Mouse (Mus musculus) testis, postnatal 14 days (tissue): ENCODE data around the gene Ddc.

Source experiments
- DNase-seq: peaks from one replicate; pipeline ENCODE4 v3.0.0; 2021; ENCODE audit warnings: low spot score

Gene Ddc

DNA sequence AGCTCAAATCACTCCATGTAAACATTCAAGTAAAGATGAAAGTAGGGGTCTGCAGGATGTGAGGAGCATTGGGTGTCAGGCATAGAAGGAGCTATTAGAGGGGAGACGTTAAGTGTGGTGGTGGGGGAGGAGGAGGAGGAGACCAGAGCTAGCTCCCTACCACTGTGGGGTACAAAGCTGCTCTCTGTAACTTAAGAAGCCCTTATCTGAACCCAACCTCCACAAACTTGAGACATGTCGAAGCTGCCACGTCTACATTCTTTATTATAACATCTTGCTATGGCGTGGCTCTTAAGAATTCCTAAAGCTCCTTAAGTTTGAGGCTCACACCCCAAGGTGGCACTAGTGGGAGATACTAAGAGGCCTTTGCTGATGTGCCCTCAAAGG is 20.1 kb downstream of the Ddc start:
- DNase-seq: no peak

DNA sequence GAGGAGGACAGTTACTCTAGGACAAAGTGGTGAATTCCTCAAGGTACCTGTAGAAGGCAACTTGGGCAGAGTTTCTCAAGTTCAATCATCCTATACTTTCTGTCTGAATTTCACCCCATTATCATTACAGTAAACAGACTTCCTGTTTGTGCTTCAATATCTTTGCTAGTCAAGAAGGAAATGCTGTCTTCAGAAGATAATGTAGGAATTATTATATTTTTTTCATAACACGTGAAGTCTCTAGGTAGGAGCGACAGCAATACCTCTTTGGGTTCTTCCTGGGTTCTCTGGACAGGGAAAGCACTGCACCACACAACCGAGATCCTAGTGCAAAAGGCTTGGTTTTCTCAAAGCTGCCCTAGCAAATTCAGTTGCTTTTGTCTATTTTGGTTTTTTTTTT is 21.6 kb downstream of the Ddc start:
- no peak for DNase-seq

DNA sequence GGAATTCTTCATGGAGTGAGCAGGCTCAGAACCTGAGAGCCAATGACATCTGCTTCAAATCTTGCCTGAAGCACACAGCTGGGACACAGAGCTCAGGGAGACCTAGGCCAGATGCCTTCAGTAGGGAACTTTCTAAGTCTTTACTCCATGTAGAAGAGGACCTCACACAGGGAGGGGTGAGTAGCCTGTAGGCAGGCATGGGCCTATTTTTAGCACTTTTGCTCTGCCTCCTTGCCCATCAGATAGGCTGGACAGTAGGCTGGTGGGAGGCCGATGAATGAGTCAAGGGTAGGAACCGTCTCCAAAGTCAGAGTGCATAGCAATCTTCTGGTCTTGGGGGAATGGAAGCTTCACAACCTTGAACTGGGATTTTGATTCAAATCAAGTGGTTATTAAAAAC is 22.7 kb downstream of the Ddc start:
- peak; percentile 20 for DNase-seq

DNA sequence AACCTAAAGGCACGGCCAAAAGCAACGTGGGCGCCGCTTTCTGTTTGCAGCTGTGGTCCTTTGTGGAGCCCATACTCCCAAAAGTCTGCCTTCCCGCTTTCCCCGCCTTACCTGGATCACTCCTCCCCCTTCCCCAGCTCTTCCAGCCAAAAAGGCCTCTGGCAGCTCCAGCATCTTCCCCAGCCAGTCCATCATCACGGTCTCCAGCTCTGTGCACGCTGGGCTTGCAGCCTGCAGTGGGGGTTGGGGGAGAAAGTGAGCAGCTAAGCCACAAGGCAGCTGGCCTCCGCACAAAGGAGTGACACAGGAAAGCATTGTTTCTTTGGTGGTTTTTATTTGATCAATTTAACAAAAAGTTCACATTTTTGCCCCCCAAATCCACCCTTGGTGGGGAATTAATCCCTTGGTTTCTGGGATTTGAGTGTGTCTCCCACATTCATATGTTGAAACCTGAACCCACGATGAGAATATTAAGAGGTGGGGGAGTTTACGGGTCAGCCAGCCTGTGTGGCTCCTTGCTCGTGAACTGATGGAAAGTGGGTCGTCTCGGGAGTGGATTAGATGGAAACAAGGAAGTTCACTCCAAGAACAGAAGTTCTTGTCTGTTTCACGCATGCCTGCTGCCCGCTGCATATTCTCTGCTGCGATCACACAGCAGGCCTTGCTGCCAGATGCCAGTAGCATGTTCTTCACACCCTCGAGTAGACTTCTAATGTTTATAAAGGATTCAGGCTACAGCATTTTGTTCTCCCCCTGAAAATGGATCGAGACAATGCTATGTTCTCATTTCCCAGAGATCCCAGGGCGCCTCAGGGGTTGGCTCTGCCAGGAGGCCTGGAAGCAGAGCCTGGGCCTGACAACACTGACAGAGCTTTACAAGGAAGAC is 24.7 kb downstream of the Ddc start:
- no peak for DNase-seq

DNA sequence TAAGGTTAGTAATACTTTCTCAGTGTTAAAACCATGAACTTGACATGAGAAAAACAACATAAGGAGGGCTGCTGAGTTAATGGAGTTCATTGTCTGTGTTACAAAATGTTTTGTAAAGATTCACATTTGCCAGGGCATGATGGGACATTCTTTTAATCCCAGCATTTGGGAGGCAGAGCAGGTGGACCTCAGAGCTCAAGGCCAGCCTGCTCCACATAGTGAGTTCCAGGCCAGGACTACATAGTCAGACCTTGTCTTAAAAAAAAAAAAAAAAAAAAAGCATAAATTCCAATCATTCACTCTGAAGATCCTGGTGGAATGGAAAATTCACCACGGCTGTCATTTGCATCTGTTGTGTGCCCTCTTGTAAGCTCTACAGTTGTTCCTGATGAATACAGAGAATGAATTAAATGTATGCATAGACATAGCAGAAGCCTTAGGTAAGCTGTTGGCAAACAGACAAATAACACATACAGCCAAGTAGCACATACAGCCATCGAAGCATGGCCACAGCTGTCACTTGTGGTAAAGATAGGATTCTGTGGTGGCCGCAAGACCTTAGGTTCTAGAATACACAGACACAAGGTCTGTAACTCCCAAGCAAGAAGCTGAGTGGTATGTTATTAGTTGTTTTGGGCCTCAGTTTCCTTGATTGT is 25.7 kb downstream of the Ddc start:
- DNase-seq: no peak

DNA sequence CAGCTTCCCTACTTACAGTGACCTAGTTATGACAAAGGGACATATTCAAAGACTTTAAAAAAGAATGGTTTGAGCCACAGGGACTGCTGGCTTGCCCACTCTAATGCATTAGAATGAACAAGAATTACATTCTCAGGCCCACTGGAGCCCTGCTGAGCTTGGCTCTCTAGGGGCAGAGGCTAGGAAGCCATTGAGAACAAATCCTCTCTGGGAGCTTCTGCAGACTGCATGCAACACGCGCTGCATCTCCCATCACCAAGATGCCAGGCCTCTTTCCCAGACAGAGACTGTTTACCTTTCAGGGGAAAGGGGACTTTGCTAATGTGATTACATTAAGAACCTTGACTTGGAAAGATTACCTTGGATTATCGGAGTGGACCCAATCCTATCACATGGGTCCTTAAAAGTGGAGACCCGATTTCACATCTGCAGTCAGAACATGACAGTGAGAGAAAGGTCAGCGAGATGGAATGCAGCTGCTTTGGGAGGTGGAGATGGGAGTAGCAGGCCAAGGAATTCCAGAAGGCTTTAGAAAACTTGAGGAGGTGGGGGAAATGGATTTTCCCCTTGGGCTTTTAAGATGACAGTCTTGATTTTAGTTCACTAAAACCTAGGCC is 26.6 kb downstream of the Ddc start:
- no peak for DNase-seq

DNA sequence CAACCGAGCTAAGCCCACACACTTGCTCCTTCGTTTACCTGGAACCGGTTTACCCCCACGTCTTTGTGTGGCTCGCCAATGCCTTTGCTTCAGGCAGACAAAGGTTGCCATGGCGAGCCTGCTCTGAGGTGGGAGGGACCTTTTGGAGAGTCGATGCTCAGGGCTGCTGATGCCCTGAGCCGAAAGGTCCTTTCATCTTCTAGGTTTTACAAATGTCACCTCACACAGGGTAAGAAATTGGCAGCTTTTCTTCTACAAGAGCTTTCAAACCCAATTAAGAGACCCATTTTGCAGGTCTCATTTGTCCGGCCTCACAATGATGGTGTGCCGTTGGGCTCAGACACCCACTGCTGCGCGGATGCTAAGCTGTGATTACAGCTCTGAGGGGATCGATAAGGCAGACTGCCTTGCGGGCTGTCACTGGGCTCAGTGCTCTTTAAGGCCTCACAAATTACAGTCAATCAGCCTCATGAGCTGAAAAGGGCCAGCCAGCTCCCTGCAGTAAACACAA is 29.9 kb downstream of the Ddc start:
- DNase-seq: no peak

DNA sequence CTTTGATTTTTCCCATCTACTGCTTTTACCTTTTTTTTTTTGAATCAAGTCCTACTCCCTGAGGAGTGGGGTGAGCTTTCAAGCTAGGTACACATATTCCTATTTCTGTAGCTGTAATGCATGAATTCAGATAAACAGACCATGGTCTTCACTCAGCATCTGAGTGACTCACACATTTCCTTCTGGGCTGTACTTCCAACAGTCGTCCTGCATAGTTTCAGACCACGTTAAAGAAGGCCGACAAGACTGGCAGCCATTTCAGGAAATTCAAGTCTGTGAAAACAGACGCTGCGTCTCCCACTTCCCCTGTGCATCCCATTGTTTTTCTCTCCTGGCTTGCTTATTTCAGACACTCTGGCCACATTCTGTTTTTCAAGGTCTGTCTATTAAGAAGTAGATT is 31.2 kb downstream of the Ddc start:
- DNase-seq: no peak

DNA sequence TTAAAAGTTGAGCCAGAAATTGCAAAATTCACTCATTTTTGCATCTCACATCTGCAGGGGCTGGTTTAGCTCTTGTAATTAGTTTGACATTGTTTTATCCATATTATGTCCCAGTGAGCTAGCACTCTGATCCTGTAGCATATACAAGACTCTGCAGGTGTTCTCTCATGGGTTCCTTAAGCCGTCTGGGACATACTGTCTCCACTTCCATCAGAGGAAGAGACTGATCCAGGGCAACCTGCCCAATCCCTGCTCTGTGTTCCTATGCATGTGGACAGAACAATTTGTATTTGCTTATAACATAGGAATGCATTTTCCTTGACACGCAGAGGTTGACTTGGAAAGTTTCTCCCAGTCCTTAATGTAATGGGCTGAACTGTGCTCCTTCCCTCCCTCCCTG is 32.8 kb downstream of the Ddc start:
- no peak for DNase-seq

DNA sequence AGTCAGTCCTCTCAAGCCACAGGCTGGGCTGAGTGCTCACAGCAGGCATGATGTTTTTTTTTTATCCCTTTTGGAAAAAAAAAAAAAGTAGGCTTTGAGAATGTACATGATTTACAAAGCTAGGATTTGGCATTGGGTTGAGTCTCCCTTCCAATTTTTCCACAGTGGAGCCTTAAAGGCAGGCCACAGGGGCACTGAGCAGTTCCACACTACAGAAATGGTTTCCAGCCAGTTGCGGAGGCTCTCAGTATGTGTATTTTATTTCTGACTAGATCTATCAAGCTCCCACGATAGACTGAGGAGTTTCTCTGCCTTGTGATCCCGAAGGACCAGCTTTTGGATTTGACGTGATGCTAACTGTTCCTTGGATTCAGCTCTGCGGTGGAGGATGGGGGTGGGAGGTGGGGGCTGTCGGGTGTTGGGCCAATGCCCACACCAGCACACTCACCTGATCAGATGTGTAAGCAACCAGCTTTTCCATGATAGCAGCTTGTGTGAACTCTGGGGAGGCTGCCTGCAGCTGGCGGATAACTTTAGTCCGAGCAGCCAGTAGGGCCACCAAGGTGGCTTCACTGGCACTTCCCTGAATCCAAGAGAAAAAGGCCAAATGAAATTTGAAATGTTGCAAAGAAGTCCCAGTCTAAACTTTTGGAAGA is 33.4 kb downstream of the Ddc start:
- no peak for DNase-seq

DNA sequence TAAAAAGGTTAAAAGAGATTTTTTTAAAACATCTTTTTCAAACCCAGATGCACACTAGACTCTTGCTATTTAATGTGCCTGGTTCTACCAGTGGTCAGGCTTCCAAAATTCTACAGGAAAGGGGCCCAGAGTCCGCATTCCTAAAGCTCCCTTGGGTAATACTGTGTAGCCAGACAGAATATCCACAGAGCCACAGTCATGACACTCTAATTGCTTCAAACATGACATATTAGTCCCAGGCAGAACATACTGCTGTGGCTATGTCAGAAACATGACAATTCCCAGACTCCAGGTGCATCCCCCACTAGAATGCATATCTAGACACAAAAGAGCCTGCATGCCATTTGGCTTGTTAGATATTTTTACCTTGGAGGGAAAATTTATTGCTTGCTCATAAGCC is 35.4 kb downstream of the Ddc start:
- DNase-seq: no peak

DNA sequence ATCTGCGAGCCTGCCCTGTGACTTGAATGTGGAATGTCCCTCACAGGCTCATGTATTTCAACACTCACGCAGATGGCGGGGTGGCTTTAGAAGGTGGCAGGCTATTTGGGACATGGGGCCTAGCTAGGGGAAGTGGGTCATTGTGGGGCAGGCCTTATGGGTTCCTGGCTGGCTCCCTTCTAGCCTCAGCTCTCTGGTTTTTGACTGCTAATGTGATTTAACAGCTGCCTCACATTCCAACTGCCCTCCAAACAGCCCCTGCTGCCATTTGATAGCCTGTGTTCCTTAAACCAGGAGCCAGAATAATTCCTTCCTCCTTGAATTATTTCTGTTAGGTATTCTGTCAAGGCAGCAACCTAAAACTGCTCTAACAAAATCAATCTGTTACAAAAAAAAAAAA is 41.0 kb downstream of the Ddc start:
- no peak for DNase-seq

DNA sequence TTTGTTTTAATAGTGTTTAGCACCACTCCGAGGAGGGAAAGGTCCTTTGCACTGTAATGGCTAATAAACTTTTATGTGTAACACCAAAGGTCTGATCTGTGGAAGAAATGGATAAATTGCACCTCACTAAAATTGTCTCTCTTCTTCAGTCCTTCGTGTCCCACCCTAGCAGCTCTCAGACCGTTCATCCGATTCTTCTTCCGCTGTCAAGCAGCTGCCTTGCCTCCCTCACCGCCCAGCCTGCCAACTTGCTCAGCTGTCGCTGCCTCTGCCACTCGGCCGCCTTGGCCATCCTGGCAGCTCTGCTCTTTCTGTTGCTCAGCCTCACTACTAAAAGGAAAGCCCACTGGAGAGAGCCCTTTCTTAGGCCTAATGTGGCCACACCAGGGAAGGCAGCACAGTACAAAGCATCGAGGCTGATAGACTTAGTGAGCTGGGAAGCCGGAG is 42.2 kb downstream of the Ddc start:
- no peak for DNase-seq

DNA sequence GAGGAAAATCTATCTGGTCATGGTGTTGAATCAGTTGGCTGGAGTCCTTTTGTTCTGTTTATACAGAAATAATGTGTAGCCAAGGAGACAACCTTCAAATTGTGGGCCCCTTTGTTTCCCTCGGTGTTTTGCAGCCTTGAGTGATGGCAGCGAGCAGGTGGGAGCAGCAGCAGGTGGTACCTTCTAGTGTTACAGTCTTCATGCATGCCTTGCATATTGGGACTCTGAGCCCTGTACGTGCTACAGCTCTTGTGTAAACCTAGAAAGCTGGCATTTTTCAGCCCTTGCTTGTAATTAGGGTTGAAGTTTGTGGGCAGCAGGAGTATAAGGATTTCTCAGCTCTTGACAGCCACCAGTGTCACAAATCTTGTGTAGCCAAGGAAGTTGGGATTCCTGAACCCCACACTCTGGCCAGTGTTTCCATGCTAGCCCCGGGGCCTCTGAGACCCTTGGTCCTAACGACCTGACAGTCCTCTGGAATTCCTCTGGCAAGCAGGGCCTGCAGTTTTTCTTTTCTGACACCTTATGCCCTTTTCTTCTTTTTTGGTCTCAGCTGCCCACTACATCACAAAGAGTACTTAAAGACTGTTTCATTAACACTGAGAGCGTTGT is 42.8 kb downstream of the Ddc start:
- DNase-seq: no peak

DNA sequence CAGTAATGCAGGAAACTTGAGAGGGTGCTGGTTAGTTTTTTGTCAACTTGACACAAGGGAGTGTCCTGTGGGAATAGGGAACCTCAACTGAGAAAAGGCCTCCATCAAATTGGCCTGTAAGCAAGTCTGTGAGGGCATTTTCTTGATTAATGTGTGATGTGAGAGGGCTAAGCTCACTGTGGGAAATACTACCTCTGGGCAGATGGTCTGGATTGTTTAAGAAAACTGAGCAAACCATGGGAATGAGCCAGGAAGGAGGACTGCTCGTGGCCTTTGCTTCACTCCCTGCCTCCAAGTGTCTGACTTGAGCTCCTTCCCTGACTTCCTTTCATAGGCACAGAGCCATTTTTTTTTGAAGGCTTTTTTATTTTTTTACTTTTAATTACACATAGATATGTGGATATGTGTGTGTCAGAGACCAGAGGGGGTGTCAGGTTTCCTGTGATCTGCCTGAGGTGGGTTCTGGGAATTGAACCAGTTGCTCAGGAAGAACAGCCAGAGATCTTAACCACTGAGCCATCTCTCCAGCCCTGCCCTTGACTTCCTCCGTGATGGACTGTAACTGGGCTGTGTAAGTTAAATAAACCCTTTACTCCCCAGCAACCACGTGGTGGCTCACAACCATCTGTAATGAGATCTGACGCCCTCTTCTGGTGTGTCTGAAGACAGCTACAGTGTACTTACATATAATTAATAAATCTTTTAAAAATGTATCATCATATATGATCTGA is 44.0 kb downstream of the Ddc start:
- no peak for DNase-seq

DNA sequence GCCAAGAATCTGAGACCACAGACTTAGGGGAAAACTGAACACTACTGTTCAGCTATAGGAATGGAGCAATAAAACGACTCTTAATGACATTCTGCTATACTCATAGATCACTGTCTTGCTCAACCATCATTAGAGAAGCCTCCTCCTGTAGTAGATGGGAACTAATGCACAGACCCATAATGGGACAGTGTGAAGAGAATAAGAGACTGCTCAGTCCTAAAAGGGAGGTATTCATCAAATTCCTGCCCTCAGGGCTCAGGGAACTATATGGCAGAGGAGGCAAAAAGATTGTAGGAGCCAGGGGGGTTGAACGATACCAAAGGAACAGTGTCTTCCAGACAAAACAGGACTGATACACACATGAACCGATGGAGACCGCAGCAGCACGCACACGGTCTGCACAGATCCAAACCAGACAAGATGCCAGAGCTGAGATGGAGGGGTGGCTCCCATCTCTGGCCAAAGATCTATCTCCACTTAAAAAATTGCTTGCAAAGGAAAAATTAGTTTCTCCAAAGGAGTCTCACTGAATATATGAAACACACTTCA is 45.9 kb downstream of the Ddc start:
- no peak for DNase-seq

DNA sequence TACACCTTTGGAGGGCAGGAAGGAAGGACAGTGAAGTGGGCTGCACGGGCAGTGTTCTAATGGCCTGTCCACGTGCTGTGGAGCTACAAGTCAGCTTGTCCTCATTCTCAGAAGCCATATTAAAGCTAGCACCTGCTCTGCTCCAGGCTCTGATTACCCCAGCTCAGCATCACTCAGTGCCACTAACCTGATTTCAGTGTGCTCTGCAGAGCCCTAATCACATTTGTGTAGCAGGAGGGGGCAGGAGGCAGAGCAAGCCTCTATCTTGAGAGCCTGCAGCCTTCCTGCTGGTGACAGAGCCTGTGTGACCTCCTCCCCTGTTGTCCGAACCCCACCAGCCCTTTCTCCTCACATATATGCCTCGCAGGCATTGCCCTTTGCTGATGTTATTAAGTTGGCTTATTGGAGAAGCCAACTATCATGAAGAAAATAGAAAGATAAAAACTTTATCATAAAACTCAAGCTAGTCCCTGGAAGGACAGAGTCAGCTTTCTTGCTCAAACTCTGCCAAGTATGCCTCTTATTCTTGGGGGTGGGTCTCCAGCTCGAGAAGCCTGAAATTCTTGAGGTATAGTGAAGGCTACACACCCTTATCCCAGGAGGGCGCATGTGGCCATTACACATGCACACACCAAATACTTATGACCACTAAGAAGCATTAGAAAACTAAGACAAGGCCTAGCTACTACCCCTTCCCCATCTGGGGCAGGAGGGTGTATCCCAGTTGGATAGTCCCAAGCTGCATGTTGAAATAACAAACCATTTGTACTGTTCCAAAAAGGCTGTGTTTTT is 47.3 kb downstream of the Ddc start:
- DNase-seq: no peak

DNA sequence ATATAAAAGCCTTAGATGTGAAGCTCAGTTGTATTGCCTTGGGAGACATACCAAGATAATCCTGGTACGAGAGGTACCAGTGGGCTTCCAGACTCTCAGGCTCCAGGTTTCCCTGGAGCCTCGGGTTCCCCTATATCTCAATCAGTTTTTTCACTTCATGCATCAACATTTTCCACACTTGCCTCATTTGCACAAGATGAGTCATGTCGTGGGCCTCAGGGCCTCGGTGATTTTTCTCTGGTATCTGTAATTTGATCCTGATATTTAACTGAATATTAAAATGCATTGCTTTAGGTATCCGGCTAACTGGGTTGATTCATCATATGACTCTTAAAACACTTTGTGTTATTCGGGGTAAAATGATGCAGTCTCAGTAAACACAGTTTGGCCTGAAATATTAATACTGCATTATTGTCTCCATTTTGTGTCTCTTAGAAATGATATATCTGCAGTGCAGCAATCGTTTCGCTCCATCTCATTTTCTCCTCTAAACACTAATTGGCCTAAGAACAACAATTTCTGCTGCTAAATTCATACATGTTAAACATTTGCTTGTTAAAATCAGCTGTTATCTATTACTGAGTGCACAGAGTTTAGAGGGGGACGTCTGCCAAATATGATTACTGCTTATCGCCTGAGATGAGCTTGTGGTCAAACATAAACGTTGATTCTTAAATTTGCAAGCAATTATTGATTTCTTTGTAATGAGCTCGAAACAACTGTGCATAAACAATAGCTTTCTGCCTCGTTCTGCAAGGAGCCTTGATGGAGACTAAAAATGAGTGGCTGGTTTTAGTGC is 48.2 kb downstream of the Ddc start:
- no peak for DNase-seq

DNA sequence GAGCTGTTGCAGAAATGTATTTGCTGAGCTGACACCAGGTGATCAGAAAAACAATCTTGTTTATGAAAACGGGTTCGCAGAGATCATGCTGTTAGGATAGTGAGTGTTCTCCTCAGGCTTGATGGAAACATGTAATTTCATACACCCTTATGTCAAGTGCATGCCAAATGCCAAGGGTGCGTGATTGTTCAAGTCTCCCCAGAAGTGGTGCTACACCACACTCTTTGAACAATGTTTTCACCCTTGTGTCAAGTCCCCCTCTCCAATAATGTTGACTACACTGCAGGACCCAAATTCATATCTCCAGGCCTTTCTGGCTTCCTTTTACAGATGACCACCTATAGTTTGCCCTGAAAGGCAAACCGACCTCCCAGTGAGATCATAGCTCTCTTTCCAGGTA is 49.5 kb downstream of the Ddc start:
- DNase-seq: no peak
